Comparison of ENCODE assay signal across 8 mouse cellular contexts in genomic region chr7:126271712-126272683, GRCm38 (mm10). TPM values are rescaled to one million over a fixed set of nuclear protein-coding genes. Genes with fewer than 3 reads are reported as not detected.
A peak's percentile ranks its signal among the peaks of the same experiment; 100 is the strongest.
DNase-seq lines count a peak whose midpoint lies in the region; ATAC-seq and TF ChIP-seq lines count a peak whose summit lies in the region.

Gene Sbk1 (plus strand): TSS chr7:126272619.

- H3K27me3 ChIP-seq in hindbrain, embryonic 10.5 days (ENCODE audit: insufficient read depth, poor library complexity, severe bottlenecking), result peaks cover 21% of the 10 kb centered on the region
- H3K27me3 ChIP-seq in lung, embryonic 15.5 days, result no peaks in the 10 kb centered on the region

- TF ChIP-seq CTCF in olfactory bulb, adult 2 months (IDR thresholded peaks at IDR 0.05; ENCODE audit: insufficient read depth, low read depth, low read length), result no peak

- ATAC-seq in lung, embryonic 15.5 days (ENCODE audit: borderline replicate concordance, extremely low read depth, low FRiP score, low TSS enrichment), result peak; percentile 92

- peak within 1 kb of the TSS; percentile 92 for H3K9ac ChIP-seq in lung, embryonic 15.5 days

- H3K27ac ChIP-seq in hindbrain, embryonic 10.5 days, result peak within 1 kb of the TSS; percentile 99
- H3K27ac ChIP-seq in lung, embryonic 15.5 days, result peak within 1 kb of the TSS; percentile 92
- H3K27ac ChIP-seq in olfactory bulb, adult 2 months (ENCODE audit: insufficient read depth, low read depth, low read length), result peak within 1 kb of the TSS; percentile 63

- 1% methylated on average over 85 of the region's 85 CpGs for WGBS in hindbrain, embryonic 10.5 days
- under 1% methylated on average over 61 of the region's 85 CpGs for WGBS in lung, embryonic 15.5 days
- 3% methylated on average over 85 of the region's 85 CpGs for WGBS in olfactory bulb, adult 2 months

- H3K9me3 ChIP-seq in hindbrain, embryonic 10.5 days, result no peaks in the 10 kb centered on the region
- no peaks in the 10 kb centered on the region for H3K9me3 ChIP-seq in lung, embryonic 15.5 days

- peak within 1 kb of the TSS; percentile 86 for H3K4me3 ChIP-seq in hindbrain, embryonic 10.5 days
- H3K4me3 ChIP-seq in lung, embryonic 15.5 days, result peak within 1 kb of the TSS; percentile 92
- H3K4me3 ChIP-seq in olfactory bulb, adult 2 months (ENCODE audit: insufficient read depth, low read depth, low read length), result peak within 1 kb of the TSS; percentile 78

- peak; percentile 42; the same call in 1 of the 2 replicates for TF ChIP-seq POLR2A in olfactory bulb, adult 2 months (IDR thresholded peaks at IDR 0.05; ENCODE audit: insufficient read depth, low read depth, low read length)

- DNase-seq in Muller cell, postnatal 12 days (ENCODE audit: inconsistent ontology term), result peak; percentile 93
- peak; percentile 96 for DNase-seq in cerebellum, adult 9-11 months
- peak; percentile 77 to 92 for DNase-seq in frontal cortex, adult 2 months (ENCODE audit: extremely low spot score in 1 of 2, low spot score in 1 of 2)
- peak; percentile 92 for DNase-seq in hindbrain, embryonic 10.5 days (ENCODE audit: low spot score)
- peak; percentile 73 for DNase-seq in layer of hippocampus, adult 9-10 months (ENCODE audit: low spot score)
- peak; percentile 81 to 86 for DNase-seq in thymus, adult 18-20 months

- peaks cover 29% of the 10 kb centered on the region for H3K36me3 ChIP-seq in hindbrain, embryonic 10.5 days
- peaks cover 3% of the 10 kb centered on the region; the same call in 1 of the 2 replicates for H3K36me3 ChIP-seq in lung, embryonic 15.5 days

- peaks cover 58% of the 10 kb centered on the region for H3K4me1 ChIP-seq in hindbrain, embryonic 10.5 days (replicated peaks)
- peaks cover 34% of the 10 kb centered on the region for H3K4me1 ChIP-seq in lung, embryonic 15.5 days
- peaks cover 37% of the 10 kb centered on the region for H3K4me1 ChIP-seq in olfactory bulb, adult 2 months (ENCODE audit: control insufficient read depth, insufficient read depth, low read length)

- H3K4me2 ChIP-seq in lung, embryonic 15.5 days, result peak within 1 kb of the TSS; percentile 93

RNA-seq across cellular contexts. Expression of gene Sbk1, which starts in this region (rescaled TPM):
- polyA plus RNA-seq in frontal cortex, adult 2 months (2012; rRNA removed), result 54.4 and 56.0 TPM in 2 replicates
- 100 and 180 TPM in 2 replicates for polyA plus RNA-seq in hindbrain, embryonic 10.5 days (2016; fragmentation: Nextera tagmentation; extraction: Ambion mirVana)
- 28.7 and 32.3 TPM in 2 replicates for polyA plus RNA-seq in lung, embryonic 15.5 days (2015; fragmentation: Nextera tagmentation; extraction: Ambion mirVana)
- not detected in 2 replicates for polyA plus RNA-seq in olfactory bulb, adult 2 months (2012; ENCODE audit: insufficient read depth, insufficient read length, low replicate concordance, missing spikeins)

Comparison
In these comparisons a context has a peak if more than half of its experiments do, and no peak if none do; other contexts are left out.
1. Peak in every context shown above with its lines: DNase-seq, ATAC-seq, H3K4me3 ChIP-seq and H3K27ac ChIP-seq.